Mouse (Mus musculus): Measurements from ENCODE around the gene Def6. TPM values are rescaled to one million over a fixed set of nuclear protein-coding genes. Genes with fewer than 3 reads are reported as not detected.
A peak's percentile ranks its signal among the peaks of the same experiment; 100 is the strongest.

Def6 gene
- total RNA-seq, 2 experiments from 2014 or later = 2.8 to 3.3 TPM

DNA sequence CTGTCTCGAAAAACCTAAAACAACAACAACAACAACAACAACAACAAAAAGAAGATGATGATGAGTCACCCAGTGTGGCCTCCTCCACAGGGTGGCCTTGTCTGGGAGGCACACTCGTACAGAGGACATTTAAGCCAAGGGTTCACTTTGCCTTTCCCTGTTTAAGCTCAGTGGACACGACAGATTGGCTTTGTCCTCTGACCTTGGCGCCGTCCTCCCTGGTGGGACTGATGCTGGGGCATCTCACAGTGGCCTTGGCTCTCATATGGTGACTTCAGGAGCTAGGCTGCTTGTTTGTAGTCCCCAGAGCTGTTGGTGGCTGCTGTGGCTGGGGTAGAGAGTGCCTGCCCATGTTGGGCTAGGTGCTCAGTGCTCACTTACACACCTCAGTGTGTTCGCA, 36.6 kb downstream of the Def6 start:
- no peak for DNase-seq

DNA sequence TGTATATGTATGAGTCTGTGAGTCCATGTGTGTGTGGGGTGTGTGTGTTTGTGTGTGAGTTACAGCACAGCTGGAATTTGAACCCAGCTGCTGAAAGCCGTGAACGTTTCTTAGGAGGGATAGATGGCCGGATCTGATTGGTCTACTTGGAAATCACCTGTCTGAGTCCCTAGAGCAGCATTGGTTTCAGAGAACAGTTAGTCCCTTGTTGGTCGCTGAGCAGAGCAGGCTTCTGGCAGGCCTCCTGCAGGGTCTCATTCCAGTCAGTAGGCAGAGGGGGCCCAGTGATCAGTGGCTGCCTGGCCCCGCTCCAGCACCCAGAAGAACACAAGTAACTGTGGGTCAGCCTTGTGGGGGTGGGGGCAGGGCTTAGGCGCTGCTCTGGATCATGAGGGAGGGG, 37.1 kb downstream of the Def6 start:
- no peak for DNase-seq

DNA sequence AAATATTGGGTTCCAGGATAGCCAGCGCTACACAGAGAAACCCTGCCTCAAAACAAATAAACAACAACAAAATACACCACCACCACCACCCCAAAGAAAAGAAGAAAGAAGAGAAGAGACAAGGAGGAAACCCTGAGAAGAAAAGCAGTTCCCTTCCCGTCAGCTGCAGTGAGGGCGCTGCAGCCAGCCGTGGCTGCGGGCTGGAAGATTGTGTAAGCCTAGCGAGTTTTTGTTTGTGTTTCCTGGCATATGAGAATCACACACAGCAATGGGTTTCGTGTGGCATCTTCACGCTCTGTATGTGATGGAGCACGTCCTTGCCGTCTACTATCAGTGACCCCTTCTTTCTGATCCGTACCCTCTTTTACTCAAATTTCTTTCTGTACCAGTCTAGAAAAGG, 39.1 kb downstream of the Def6 start:
- no peak for DNase-seq

DNA sequence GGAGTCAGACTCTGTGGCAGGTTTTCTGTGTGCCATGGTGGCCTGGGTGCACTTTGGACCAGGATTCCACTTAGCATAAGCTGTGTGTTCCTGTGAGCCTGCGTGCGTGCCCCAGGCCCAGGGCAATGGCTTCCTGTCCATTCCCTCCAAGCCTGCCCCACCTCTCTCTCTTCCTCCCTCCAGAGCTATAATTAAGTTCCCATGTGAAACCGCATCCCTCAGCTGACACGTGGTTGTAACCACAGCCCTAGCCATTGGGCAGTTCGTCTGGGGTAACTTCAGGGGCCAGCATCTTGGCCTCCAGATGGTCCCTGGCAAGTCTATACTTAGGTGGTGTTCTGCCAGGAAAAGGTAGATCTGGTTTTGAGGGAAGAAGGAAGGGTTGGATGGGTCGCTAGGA, 40.0 kb downstream of the Def6 start:
- DNase-seq = peak; percentile 35

DNA sequence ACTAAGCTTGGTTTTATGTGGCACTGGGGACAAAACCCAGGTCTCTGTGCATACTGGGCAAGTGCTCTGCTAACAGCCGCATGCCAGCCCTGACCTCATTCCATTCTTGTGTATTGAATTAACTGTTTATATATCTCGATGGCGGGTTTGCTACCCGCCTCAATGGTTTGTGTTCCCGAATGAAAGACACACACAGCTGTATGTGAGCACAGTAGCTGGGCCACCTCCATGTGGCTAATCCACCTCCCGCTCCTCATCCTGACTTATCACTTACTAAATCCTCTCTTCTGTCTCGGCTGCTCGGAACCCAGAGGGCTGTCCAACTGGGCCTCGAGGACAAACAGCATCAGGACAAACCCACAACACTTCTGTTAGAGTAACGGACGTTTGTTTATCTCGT, 41.5 kb downstream of the Def6 start:
- no peak for DNase-seq

DNA sequence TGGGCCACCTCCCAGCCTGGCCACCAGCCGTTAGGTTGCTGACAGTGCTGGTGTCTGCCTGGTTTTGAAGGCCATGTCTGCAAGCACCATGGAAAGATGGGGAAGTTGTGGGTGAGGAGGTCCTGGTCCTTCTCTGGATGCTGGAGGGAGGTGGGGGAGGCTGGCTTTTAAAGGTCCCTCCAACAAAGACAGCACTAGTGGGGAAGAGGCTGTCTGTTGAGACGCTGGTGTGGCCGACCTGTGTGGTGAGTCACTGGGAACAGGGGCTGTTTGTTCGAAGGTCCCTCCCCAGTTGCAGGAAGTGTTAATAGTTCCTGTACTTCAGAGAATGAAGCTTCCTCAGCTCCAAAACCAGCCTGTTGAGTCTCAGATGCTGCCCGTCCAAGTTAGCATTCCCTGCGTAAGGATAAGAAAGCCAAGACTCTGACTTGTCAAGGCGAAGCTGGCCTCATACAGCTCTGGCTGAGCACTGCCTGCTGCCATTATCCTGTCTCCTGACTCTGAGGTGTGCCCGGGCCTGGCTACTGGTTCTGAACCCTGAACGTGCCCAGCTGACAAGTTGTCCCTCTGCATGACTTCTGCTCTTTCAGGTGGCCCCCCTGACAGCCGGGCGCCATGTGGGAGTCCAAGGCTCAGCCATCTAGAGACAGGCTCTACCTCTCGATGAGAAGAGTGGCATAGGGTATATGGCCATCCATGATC, 44.2 kb downstream of the Def6 start:
- DNase-seq = peak; percentile 28

DNA sequence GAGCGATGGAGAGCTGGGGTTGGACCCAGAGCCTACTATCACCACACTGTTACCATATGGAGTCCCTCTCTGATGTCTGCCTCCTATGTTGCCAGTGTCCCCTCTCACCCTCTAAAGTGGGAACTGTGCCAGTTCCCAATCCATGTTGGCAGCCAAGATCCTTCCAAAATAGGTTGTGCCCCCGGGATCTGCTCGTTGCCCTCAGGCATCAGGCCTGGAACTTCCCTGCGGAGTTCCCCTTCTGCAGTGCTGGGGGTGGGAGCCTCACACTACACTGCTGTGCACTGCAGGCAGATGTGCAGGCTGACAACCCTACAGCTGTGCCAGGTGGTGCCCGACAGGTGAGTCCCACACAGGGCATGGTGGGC, 44.7 kb downstream of the Def6 start:
- peak; percentile 58 for DNase-seq

DNA sequence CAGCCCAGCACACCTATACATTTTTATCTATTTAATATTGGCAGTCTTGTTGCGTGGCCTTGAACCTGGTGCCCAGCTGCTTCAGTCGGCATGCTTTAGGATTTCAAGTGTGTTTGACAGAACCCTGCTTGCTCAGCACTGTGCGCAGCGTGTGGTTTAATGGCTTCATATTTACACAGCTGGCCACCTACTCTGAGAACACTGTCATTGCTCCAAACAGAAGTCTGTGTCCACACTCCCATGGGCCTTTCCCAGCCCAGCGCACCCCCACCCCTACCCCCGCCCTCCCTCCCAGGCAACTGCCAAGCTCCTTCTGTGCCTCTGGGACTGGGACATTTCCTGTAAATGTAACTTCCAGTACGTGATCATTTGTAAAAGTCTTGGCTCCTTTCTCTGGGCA, 45.6 kb downstream of the Def6 start:
- peak; percentile 46 for DNase-seq

DNA sequence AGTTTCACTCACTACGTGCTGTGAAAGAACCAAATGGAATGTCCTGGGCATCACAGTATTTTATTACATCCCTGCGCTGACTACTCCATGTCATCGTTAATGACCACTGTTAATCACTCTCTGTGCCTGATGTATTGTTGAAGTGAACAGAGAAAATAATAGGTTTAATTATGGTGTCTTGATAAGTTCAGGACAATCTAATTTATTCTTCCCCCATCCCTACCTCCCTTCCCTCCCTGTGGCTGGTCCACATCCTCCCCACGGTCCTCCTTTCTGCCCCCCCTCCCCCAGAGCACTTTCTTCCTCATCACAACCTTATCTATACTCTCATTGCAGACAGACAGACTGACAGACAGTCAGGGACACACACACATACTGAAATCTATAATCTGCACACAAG, 47.2 kb downstream of the Def6 start:
- no peak for DNase-seq

DNA sequence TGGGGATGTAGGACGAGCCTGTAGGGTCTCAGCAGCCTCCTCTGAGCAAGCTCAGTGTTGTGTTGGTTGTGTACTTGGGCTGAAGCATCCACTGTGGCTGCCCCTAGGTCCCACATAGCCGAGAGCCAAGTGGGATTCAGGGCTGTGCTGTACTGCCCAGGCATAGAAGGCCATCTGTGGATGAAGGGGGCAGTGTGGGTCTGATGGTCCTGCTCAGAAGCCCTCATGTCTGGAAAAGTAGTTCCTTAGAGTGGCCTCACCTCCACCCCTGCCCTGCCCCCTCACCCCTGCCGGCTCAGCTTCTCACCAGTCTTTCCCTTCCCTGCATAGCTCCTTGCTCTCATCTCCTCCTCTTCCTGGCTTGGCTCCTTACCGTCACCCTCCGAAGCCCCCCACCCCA, 48.1 kb downstream of the Def6 start:
- DNase-seq = no peak

DNA sequence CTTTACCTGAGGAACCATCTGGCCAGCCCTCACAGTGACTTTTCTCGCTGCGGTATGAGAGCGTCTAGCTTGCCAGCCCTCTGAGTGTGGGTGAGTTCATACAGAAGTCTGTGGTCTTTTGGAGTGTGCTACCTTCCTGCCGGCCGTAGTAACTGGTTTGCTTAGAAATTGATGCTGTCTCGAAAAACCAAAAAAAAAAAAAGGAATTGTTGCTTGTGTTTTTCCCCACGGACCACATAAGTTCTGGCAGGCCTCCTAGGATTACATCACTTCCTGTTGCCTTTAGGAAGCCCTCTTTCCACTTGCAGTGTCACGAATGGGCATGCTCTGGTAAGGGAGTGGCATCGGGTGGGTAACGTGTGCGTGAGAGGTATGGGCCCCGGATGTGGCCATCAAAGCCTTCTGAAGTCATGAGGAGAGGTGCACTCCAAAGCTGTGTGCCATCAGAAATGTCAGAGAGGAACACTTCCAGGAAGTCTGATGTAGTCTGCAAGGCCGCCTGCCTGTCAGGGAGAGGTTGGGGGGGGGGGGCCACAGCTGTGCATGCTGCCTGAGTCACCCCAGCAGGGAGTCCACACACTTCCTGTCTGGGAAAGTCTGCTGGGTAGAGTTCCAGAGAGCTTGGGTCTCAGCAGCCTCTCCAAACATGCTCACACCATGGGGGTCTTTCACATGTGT, 49.2 kb downstream of the Def6 start:
- peak; percentile 80 for DNase-seq

DNA sequence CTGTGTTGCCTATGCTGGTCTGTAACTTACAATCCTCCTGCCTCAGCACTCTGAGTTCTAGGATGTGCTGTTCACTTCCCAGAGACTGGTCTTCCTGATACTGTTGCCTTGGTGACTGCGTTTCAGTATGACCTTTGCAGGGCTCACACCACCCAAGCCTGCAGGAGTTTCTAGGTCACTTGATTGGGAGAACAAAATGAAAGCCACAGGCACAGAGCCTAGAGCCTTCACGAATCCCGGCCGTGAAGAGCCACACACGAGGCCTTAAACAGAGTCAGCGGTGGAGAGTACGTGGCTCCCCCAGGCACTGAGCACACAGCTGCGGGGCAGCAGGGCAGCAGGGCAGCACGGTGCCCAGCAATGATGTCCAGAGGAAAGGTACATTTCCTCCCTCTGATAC, 50.7 kb downstream of the Def6 start:
- DNase-seq = no peak

DNA sequence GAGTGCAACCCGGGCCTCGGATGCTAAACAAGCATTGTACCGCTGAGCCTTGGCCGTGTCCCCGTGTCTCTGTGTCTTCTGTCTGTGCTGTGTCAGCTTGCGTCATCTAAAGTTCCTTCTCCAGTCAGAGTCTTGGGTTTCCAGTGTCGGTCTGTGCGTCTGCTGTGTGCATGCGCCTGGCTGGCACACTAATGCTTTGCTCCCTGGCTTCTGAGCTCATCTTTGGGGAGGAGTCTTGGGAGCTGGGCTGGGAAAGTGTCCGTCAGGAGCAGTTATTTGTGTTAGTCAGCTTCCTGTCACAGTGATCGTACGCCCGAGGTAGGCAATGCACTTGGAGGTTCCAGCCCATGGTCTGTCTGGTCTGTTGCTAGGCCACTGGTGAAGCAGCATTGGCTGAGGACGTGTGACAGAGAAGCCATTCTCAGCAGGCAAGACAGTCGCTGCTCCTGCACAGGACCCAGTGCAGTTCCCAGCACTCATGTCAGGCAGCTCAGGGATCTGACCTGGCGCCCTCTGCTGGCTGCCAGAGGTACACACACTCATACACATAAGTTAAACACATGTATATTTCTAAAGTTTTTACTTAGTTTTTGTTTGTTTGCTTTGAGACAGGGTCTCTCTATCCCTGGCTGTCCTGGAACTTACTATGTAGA, 52.4 kb downstream of the Def6 start:
- DNase-seq = peak; percentile 32

DNA sequence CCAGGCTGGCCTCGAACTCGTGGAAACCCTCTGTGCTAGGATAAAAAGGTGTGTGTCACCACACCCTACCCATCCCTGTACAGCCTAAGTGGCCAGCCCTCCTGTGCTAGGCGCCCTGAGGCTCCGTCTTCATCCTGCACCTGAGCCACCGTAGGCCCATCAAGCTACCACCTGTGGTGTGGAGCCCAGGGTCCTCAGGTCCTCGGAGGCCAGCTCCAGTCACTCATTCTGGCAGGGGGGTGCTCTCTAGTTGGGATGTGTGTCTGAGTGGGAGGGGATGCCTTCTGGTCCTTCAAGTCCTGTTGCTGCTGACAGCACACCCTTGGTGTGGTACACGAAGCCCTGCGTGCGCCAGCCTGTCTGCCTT, 52.9 kb downstream of the Def6 start:
- DNase-seq = no peak

DNA sequence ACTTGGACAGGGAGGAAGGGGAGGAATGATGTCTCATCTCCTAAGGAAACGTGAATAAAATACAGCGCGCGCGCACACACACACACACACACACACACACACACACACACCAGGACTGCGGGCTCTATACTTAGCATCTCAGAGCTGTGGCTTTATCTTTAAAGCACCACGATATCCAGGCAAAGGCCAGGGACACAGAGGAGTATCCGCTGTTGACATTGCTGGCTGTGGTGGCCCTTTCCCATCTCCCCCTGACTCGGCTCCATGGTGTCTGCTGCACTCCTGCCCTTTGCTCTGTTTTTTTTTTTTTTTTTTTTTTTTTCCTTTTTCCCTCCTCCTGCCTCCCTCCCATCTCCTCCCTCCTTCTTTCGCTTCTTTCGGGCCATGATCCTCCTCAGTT, 54.2 kb downstream of the Def6 start:
- DNase-seq = peak; percentile 25

DNA sequence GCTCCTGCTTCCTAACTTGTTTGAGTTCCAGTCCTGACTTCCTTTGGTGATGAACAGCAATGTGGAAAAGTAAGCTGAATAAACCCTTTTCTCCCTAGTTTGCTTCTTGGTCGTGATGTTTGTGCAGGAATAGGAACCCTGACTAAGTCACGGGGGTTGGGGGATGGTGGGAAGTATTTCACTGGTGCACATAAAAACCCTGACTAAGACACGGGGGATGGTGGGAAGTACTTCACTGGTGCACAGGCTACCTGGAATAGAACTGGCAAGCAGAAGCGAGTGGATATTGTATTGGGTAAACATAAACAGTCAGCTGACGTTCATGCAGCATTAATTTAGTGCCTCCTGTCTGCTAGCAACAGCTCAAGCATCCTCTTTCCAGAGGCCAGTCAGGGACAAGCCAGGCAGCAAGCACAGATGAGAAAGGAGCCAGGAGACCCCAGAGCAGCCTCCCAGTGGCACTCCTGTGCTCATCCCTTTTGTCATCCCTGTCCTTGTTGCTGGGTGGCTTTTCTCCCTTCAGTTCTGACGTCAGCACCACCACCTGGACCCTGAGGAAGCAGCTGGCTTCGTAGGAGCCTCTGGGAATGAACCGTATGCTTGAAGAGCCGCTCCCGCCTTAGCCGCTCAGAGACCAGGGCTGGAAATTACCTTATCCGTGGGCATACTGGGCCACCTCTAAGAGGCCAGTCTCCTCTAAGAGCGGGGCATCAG, 55.8 kb downstream of the Def6 start:
- no peak for DNase-seq

DNA sequence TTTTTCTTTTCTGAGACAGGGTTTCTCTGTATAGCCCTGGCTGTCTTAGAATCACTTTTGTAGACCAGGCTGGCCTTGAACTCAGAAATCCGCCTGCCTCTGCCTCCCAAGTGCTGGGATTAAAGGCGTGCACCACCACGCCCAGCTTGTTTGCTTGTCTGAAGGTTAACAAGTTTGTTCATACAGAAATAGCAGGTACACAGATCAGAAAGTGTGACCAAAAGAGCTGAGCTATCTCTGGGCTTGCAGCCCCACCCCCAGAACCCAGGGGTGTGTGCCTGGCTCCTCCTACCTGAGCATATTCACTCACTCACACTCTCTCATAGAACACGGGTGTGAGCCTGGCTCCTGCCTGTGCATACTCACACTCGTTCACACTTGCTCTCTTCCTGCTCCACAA, 59.7 kb downstream of the Def6 start:
- DNase-seq = no peak

DNA sequence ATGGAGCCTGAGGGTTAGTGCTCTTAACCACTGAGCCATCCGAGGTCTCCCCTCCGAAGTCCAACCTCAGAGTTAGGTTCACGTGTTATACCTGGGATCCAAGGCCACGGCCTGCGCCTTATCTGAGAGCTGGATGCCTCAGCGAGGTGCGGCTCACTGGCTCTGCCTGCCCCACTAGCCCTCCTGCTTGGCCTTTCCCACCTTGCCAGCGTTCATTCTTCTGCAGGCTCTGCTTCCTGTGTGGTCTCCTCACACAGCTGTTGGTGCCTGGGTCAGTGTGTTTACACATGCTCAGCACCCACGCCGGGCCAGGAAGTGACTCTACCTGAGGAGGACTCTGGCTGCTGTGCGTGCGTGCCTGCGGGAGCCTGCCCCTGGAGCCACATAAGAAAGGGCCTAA, 62.6 kb downstream of the Def6 start:
- DNase-seq = no peak

DNA sequence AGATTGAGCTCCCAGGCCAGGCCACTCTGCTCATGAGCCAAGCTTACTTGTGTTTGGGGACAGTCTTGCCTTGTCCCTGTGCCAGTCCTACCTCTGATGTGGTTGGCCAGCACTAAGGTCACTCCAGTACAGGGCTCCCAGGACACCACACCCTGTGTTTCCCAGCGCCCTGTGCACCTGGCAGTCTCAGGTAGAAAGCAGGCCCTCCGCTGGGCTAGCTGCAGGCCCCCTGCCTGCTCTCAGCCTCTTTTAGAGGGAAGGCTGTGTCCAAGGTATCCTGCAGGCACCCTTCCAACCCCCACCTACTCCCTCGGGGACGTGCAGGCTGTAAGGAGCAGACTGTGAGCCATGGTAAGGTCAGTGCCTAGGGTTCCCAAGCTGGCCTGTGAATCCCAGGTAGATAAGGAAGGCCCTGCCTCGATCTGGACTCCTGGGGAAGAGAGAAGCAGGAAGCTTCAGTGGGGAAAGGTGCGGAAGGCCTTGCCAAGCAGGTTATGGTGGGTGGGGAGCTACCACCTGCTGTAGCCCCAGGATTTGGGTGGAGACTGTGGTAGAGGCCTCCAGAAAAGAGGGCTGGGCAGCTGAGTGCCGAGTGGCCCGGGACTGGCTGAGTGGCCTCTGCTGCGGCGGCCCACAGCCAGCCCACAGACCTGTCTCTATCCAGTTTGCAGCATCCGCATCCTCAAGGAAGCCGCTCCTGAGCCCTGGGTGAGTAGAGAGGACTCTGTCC, 64.1 kb downstream of the Def6 start:
- no peak for DNase-seq

DNA sequence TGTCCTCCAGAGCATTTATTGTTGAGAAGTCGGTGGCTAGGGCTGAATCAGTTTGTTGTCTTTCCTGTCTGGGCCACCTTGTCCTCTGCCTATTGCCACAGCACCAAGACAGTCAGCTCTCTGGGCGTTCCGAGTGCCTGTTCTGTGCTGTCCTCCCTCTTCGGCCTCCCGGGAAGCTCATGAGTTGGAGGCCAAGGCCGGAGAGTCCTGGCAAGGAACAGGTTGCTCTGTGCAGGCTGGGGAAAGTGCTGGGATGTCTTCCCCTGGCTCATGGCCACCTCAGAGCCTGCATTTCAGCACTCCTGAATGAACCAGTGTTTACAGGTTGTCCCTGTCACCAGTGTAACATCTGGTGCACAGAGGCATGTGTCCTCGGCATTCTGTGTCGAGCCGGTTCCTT, 64.7 kb downstream of the Def6 start:
- no peak for DNase-seq

DNA sequence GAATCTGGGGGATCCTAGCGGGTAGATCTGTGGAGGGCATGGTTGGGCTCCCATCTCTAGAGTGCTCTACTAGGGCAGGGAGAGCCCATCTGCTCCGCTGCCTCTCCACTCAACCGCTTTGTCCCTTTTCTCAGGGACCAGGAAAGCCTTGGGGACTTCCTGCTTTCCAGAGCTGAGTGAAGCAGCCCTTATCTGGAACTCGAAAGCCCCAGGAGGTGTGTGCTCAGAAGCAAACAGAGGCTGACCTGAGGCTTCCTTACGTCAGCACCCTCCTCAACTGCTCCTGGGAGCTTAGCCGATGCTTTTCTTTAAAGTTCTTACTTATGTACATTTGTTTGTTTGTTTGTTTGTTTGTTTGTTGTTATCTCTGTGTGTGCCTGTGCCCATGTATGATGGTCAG, 65.3 kb downstream of the Def6 start:
- no peak for DNase-seq

DNA sequence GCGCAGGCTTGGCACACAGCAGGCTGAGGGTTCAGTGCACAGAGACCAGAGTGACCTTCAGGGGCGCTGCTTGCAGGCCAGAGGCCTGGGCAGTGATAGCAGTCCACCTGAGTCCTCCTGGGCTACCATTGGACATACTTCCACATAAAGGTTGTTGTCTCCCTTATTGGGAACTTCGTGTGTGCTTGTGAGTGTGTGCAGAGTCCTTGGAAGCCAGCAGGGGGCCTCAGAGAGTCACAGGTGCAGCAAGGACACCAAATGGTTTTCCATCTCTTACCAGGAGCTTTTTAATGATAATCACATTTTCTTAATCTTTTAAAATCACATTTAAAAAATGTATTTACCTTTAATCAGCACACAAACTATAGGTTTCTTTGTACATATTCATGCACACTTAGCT, 67.2 kb downstream of the Def6 start:
- no peak for DNase-seq

DNA sequence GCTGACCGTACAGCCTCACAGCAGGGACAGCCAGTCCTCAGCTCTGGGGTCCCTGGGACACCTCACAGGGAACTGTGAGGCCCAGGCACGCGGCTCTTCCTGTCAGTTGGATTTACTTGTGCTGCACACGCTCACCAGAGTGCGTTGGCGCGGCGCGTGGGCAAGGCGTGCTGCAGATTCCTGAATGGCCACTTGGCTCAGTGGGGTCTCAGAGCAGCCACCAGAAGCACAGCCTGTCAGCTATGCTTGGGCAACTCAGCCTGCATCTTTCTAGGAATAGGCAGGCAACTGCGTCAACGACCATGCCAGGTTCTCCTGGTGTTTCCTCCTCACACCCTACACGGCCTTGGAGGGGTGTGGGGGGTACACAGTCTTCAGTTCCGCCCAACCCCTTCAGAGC, 69.6 kb downstream of the Def6 start:
- no peak for DNase-seq
